Mouse (Mus musculus) layer of hippocampus, adult 18-20 months (tissue): ENCODE data around the gene Map2. TPM values are rescaled to one million over a fixed set of nuclear protein-coding genes. Genes with fewer than 3 reads are reported as not detected.
A peak's percentile ranks its signal among the peaks of the same experiment; 100 is the strongest.

Source experiments
- DNase-seq, 2 experiments: peaks; one replicate each; pipeline ENCODE4 v3.0.0; 2022; ENCODE audit warnings: low spot score in 2 of 2
- long read RNA-seq: library from polyadenylated mRNA; stranded (forward); transcript quantifications from one replicate; pipeline ENCODE4 v2.0.0, GENCODE M21; 2021
- total RNA-seq, 2 experiments: library from RNA; stranded (reverse); gene quantifications; 2 replicates each; pipeline ENCODE4 v1.2.3; 2021

The Map2 gene
- total RNA-seq, result 1,000 to 10,000 TPM; 1,025 to 1,047 TPM
- long read RNA-seq, full-length matches to known transcripts, result 24 of 182 reads
- long read RNA-seq, partial matches to known transcripts, result 114 of 182 reads
- long read RNA-seq, other reads (novel, unspliced or antisense), result 44 of 182 reads

DNA sequence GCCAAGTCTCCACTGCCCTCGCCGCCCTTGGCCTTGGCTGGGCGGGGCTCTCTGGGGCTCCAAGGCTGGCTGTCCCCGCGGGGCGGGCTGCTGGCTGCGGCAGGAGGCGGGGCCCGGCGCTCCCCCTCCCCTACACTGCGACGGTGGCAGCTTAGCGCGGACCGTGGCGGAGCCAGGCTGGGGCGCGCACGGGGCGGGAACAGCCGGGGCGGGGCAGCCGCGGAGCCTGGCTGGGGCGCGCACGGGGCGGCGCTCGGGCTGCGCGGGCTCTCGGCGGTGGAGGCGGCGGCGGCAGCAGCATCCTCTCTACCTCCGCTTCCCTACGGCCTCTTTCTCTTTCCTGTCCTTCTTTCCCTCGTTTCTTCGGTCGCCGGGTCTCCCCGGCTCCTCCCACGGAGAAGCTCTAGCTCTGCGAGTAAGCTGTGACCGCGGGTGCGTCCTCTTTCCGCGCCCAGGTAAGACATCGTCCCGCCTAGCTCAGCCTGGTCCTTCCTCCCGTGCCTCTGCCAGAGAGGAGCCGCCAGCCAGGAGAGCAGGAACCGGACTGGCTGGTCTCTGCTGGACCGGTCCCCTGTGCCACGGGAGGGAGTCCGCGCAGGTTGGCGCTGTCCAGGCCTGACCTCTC, at the start of gene Map2:
Gene Map2 (plus strand): TSS at position 233 of the 625 bp plus-strand sequence.
- peak; percentile 85 to 88 for DNase-seq

DNA sequence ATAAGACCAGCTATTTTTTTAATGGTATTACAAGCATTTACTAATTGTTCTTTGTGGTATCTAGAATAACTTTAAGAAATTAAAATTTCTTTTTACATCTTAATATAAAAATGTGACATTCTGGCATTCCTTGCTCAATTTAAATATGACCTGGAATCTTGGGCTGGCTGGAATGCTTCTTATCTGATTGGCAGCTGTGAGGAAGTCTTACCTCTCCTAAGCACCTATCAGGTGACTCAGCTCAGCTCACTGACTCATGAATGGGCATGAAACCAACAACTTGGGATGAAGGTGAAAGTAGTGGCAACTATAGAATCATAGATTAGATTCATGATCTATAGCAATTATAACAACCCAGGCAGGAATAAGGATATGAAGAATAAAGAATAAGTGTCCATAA, 42.1 kb upstream of the Map2 start:
- DNase-seq, result no peak

DNA sequence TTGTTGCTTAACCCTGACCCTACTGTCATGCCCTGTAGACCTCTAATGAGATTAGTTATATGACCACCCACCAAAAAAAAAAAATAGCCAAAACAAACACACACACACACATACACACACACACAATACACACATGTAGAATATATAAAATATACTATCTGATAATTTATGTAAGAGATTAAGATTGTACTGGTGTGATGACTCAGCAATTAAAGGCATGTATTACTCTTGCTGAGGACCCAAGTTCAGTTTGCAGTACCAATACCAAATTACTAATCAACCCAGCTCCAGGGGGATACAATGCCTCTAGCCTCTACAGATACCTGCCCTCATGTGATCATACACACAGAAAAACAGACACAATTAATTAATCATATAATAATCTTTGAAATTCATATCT, 39.7 kb upstream of the Map2 start:
- no peak for DNase-seq

DNA sequence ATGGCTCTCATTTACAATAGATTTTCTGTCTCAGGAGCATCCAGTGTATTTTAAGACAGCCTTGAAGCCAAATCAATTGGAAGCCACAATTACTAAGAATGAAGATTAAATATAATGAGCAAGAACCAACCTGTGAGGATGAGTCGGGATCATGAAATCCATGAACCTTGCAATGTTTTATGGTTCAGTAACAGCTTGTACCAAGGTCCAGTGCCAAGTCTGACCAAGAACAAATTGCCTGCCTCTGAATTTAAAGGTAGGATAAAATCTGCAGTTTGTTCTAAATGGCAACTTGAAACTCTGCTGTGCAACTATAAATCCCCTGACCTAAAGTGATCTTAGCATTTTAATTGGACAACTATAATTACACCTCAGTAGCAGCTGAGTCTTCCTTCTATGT, 34.4 kb upstream of the Map2 start:
- DNase-seq, result no peak

DNA sequence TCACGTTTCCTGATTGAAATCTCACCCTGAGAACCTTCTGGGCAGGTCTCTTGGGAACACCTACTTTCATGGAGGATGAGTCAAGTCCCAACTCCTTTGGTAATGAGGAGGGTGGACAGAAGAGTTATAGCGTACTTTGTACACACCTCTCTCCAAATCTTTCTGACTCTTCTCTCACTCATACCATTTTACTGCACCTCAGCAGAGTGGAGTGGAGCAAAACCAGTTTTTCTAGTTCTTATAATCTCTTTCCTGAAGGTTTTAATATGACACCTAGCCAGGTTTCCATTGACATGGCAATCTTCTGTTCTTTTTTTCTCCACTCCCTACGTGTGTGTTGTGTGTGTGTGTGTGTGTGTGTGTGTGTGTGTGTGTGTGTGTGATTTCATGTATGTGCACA, 29.9 kb upstream of the Map2 start:
- DNase-seq, result no peak

DNA sequence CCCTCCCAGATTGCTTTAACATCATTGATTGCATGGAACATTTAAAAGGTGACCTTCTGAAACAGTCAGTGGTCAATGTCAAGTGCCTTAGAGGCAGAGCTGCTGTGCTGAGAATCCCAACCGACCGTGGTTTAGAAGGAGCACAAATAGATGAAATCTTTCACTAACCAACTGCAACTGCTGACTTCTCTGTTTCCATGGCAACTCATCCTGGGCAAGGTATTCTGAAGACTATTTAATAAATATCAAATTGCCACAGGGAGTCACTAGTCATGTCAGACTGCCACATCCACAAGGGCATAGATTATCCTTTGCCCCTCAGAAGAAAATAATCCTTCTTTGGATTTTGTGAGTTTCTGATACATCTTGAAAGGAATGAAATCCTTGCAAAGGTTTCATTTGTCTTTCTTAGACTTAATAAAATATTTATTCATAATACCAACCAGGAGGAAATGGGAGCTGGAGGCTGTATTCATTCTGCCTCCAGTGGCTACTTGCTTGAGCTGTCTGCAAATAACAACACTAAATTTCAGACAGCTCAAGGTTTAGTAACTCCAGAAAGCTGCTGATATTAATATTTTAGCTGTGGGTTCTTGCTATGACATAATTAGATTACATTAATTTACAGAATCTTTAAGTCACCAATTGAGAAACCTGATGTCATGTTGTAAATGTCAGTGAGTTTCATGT, 26.1 kb upstream of the Map2 start:
- no peak for DNase-seq

DNA sequence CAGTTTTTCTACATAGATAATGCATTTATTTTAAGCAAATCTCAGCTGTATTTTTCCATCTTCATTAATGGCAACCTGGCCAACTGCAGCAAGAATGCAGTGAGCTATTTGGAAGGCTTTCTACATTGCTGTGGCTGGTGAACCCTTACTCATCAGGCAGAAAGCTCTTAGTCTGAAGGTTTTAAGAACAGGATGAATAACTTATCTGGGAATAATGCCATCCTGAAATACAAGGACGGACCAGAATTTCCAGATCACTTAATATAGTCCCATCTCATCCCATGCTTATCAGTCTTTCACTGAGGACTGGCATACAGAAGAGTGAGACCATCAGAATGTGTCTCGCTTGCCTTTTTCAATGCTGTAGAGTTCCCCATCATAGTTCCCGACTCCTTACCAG, 24.3 kb upstream of the Map2 start:
- DNase-seq, result no peak

DNA sequence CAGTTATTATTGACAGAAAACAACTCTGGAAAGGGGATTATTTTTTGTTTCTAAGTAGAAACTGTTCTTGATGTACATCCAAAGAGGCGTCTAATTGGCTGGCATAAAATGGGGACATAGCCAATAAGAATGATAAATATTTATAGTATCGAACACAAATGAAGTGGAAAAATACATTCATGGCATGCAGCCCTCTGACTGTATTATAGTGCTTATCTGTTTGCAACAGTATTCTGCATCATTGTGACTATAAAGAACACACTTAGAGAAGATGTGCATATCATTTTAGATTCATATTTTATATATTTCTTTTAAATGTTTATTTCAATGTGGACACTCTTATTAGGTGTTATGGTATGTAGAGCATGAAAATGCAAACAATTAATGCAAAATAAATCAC, 17.9 kb upstream of the Map2 start:
- no peak for DNase-seq

DNA sequence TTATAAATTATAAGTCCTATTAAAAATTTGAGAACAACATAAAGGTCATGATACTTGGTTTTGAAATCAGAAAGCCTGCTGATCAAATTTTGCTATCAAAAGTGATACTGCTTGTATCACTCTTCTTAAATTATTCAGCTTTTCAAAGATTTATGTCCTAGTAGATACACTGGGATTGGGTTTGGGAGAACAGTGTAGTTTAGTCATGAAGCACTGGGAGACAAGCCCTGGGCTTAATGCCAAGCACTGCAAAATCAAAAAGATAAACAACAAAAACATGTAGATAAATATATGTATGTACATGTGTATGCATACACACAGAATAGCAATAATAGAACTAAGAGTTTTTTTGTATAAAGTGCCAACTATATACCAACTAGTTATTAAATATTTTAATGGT, 17.5 kb upstream of the Map2 start:
- DNase-seq, result no peak

DNA sequence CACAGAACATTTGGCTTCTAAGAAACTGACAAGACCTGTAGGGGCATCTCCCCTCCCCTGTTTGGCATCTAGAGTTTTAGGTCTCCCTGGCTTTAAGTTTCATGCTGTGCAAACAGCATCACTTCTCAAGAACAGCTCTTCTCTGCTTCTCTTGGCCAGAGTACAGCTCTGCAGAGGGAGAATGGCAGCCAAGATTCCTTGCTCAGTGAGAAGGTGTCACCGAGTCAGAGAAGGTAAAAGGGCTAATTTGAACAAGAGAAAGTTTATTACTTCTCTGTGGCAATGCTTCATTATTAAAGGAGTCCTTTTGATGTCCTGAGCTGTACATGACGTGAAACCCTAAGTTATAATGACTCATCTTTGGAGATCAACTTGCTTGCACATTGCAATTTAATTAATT, 10.4 kb upstream of the Map2 start:
- DNase-seq, result no peak

DNA sequence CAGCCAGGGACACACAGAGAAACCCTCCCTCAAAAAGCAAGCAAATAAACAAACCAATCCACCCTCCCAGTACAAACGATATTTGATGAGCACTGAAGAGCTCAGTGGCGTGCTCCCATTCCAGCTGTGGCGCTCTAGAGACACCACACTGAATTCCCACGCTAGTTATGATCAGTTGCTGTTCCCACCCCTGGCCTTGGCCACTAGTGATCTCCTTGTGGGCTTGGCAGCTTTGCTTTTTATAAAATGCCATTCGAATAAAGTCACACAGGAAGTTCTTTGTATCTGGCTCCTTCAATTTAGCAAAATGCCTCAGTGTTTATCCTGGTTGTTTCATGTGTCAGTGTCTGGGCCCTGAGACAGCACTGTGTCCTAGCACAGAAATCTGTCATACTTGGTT, 6.4 kb upstream of the Map2 start:
- no peak for DNase-seq

DNA sequence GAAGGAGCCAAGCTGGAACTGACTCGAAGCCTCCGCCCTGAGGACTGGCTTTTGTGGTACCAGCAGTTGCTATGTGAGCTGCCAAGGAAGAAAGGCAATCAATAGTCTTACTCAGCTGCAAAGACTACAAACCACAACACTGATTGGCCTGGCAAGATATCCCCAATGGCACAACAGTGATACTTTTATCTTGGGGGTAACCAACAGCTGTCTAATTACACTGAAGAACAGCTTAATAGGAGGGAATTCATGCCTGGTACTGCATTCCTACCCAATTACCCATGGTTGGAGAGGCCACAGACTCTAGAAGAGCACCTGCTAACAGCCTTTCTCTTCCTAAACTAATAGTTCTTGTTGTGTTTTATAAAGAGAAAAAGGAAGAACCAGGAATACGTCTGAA, 2.9 kb upstream of the Map2 start:
- no peak for DNase-seq

DNA sequence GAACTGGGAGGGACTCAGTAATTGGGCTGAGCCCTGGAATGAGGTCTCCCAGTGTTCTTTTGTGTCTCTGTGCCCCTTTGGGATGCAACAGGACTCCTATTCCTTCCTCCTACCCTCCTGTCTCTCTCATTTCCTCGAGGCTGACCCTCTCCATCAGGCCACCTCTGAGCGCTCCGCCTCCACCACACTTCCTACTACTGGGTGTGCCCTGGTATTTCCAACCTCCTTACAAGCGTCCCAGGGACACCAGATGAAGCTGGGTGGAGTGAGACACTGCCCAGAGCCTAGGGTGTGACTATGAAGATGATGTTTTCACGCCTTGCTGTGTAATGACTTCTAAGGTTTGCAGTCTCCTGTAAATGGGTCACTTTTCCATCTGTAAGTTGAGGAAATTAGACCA, 1.4 kb upstream of the Map2 start:
- DNase-seq, result no peak

DNA sequence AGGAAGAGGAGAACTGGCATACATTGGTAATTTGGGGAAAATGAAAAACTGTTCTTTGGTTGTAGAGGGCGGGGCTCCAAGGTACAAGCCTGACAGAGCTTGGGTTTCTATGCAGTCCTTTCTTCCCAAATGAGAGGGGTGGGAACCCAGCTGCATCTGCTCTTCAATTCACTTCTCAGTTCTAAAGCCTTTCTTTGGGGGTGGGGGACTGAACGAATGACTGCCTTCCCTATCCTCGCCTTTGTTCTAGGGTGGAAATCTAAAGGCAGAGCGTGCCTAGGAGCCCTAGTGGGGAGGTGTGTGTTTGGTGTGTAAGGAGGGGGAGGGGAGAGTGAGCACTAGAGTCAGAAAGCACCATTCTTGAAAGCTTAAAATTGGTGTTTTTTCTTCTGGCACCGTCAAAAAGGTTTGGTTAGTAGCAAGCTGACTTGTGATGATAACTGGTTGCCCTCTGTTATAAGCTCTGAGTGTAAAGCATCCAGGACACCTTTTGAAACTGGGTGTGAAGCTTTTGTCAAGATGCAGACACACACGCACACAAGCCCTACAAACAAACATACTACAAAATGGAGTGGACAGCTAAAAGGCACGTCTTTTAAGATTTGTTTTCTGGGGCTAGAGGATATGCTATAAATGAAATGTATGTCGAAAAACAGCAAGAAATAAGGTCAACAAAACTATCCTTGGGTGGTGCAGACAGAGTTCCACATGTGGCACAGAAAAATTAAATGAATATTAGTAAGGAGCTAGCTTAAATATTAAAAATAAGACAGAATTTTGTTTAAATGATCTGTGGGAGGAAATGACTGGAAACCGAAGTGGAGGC, 1.2 kb downstream of the Map2 start:
- peak in 1 of 2 experiments; percentile 27 for DNase-seq

DNA sequence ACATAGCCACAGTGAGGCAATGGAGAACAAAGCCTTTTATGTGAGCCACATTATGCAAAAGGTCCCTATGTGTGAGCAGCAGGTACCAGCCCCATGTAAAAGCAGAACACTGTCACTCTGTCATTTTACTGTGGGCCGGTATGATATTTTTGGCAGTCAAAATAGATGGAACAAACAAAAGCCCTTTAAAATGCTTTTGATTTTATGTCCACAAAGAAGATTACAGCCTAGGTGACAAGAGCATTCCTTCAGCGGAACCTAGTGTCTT, 1.7 kb downstream of the Map2 start:
- peak in 1 of 2 experiments; percentile 27 for DNase-seq

DNA sequence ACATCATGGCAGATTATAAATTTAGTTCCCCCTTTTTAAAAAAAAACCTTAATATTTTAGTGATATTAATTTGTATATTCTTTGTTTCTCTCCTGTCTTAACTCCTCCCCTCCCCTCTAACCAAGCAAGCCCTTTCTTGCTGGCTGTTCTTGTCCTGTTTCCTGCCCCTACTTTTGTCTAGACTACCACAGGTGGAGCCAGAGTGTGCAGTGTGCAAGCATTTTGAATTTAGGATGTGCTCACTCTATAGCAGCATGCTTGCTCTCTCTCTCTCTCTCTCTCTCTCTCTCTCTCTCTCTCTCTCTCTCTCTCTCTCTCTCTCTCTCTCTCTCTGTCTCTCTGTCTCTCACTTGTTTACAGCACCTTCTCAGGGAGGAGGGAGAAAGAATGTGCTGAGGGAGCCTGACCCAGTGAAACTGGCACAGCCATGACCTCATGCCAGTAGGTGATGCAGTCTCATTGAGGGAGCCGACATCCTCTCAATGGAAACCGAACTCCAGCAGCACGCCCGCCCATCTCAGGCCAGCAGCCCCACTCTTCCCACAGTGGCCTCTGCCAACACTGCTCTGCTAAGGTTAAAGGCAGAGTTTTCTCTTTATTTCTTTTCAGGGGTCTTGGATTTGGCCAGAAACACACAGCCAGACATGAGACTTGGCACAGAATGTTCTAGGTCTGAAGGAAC, 2.6 kb downstream of the Map2 start:
- peak in 1 of 2 experiments; percentile 20 for DNase-seq

DNA sequence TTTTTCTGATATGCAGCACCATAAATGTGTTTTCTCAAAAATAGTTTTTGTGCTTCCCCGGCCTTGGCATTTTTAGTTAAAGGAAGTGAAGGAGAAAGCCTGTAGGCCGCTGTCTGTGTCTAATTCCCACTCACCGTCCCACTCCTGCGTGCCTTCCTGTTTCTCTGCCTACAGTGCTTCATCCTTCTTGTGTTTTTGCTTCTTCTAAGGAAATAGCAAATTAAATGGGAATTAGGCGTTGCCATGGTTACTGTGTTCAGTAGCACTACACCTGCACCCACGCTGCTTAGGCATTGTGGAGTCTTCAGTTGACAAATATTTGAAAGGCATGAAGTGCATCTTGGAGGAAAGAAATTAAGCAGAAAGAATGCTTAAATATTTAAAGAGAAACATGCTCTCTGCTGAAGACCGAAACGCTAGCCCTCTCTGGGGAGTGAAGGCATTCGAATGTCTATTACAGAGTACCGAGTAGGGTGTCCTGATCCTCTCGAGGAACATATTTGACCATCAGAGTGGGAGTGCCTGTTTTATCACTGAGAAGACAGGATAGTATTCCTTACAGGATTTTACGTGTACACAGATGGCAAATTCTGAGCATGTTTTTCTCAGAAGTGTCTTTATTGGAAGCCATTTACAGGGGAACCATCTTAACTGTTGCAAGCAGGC, 12.1 kb downstream of the Map2 start:
- peak; percentile 35 to 76 for DNase-seq

DNA sequence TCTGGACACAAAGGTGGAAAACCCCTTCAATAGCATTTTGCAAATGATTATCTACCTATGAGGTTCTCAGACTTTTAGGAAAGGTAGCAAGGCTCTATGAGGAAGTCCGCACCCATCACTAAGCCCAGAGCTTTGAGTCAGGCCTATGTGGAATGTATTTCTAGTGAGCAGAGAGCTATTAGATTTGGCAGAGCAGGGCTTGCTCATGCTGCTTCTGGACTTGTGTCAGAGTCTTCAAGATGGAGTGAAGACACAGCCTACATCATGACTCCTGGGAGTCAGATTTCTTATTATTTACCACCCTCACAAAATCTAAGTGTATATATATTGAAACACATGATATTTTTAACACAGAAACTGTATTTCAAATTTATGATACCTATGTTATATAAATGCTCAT, 17.3 kb downstream of the Map2 start:
- DNase-seq, result no peak

DNA sequence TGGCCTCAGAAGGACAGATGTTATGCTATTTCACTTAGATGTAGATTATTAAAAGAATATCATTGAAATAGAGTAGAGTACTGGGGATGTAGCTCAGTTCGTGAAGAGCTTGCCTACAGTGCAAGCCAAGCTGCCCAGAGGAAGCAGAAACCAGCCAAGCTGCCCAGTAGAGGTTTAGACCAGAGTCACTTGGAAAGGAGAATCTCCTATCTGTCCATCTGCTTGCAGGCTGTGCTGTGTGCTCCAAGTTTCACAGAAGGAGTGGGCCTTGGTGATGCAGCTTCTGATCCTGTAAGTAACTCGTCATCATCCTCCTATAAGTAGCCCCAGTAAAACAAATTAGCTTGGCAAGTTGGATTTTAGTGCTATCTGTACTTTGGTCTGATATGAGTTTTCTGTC, 17.8 kb downstream of the Map2 start:
- no peak for DNase-seq

DNA sequence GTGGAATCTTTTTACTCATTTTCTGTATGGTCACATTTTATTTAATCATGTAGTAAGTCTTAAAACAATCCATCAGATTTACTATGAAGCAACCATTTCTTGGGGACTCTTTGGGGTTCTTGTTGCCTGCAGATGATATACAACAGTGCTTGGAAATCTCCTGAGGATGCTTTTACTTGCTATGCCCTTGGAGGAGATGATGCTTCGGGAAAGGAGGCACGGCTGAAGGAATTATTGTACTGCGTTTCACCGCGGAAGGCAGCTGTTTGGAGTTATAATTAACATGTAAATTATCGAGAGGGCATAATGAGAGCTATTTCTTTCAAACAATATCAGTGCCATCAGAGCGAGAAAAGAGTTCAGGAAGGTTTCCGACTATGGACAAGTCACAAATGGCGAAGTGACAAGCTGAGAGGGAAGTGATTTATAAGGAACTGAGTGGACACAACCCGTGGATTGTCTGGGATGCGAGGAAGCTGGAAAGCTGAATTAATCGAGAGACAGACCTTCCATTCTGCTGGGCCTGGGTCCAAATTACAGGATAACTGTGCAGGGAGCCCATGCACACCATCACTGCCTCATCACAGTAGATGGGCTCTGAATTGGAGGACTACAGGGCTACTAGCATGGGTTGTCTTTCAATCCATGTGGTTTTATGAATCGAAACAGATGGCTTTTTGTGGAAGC, 20.1 kb downstream of the Map2 start:
- no peak for DNase-seq

DNA sequence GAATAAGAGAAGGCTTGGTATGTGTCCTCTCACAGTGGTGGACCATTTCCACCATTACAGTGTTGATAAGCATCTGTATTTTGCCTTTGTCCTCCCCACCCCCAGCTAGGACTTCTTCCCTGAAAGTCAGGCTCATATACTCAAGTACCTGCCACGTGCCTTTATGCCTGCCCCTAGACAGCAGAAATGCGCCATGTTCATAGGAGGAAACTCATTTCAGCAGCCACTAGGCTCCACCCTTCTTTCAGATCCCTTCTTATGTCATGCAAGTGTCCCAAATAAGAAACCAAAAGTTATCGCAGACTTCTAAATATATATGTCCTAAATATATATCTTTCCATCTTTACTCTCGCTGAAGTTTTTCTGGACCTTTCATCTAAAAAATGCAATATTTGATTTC, 21.2 kb downstream of the Map2 start:
- DNase-seq, result no peak
